Mouse (Mus musculus): Measurements from ENCODE around the gene Sik3.

- TF ChIP-seq CTCF (IDR thresholded peaks at IDR 0.05; ENCODE audit: insufficient read depth, low read length), result no peak
- TF ChIP-seq POLR2A (IDR thresholded peaks at IDR 0.05; ENCODE audit: borderline replicate concordance, extremely low read depth, low read depth, low read length), result no peak
Measured at GRCm38 (mm10) chr9:46191644-46192043, 179.0 kb downstream of the Sik3 start.

All from lung, adult 2 months (tissue).